Mouse (Mus musculus) brown adipose tissue, adult 24 weeks (tissue): ENCODE data around the gene Swt1. TPM values are rescaled to one million over a fixed set of nuclear protein-coding genes. Genes with fewer than 3 reads are reported as not detected.
"Not testable (repeated sequence)": the region's sequence is repeated elsewhere in the genome, so short reads cannot be mapped to it uniquely, and the experiment has no call there.

Source experiments
- H3K27ac ChIP-seq: fragments of 200-500 bp; replicated peaks from 2 replicates; pipeline ENCODE4 v1.5.1; 2012; ENCODE audit warnings: low read depth, mild to moderate bottlenecking, low read length
- H3K4me1 ChIP-seq: fragments of 200-500 bp; 2 replicates; pipeline ENCODE4 v1.6.1; 2012; ENCODE audit warnings: low read length, mixed read lengths; ENCODE audit not compliant: control insufficient read depth, insufficient read depth, insufficient read length
- H3K4me3 ChIP-seq: fragments of 200-500 bp; 2 replicates; pipeline ENCODE4 v1.5.1; 2012; ENCODE audit warnings: low read depth, mild to moderate bottlenecking, low read length, moderate library complexity; ENCODE audit not compliant: insufficient read depth
- polyA plus RNA-seq: library from polyadenylated mRNA; stranded (reverse); fragments of >200 nt; gene quantifications from 2 replicates; pipeline ENCODE4 v1.2.4, GENCODE M21; 2012; ENCODE audit not compliant: missing spikeins, insufficient read depth, insufficient read length

Swt1 gene
- 8.8 and 9.5 TPM in 2 replicates for polyA plus RNA-seq

DNA sequence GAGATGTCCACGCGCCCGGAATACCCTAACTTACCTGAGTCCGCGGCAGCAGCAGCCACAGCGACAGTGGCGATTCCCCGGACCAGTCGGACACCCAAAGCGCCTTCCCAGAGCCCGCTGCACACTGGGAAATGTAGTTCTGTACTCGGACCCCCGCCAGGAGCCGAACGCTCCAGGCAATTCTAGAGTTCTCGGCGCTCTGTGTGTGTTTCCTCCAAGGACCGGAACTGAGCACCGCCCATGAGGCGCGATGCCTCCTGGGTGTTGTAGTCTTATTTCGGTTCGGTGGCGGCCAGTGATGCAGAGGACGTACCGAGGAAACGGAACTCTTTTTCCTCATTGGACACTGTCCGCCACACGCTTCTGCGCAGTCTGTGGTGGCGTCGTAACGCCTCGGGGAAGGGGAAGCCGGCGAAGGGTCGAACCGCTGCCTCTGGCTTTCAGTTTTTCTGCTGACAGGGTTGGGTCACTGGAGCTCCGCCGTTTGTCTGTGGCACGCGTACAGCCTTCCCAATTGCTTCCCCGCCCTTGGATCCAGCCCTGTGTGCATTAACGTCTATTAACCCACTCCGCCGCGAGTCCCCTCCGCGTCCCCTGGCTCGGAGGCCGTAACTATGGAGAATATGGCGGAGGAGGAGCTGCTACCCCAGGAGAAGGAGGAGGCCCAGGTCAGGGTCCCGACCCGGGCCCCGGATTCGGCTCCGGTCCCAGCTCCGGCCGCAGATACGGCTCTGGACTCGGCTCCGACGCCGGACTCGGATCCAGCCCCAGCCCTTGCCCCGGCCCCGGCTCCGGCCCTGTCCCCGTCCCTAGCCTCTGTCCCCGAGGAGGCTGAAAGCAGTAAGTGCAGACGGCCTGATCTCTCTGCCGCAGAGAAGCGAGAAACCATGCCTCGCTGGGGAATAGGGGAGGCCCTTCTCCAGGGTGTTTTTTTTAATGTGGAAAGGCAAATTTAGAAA lies at the start of gene Swt1, which contains the start of gene Trmt1l:
Gene Swt1 (minus strand): TSS at position 193 of the 959 bp plus-strand sequence.
Gene Trmt1l (plus strand): TSS at position 280 of the 959 bp plus-strand sequence.
- Histone ChIP-seq H3K27ac (peak within 1 kb of the TSS; percentile 95), H3K4me1 (no peaks in the 10 kb centered on the region), H3K4me3 (peak within 1 kb of the TSS; percentile 87)

GRCm38 (mm10) chr1:151472386-151472785 lies 44.1 kb upstream of the Swt1 start:
- not testable (repeated sequence) for H3K4me1 ChIP-seq, H3K27ac ChIP-seq, H3K4me3 ChIP-seq

DNA sequence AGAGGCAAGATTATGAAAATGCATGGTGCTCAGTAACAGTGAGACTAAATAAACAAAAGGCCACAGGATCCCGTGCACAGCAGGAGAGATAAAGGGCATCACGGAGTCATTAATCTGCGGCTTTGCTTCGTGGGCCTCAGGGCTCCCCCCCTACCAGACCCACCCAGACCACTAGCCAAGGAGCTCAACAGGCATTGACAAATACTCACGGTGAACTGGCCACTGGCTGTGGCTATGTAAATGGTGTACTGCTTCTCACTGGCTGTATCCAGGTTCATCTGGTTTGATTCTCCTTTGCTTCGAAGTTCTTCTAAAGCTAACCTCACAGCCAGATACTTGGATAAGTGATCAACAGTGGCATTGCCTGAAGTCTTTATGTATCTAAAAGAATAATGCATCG lies 43.2 kb upstream of the Swt1 start:
- Histone ChIP-seq H3K4me1 (no peaks in the 10 kb centered on the region), H3K4me3 (no peak overlapping the region), H3K27ac (no peak overlapping the region)

GRCm38 (mm10) chr1:151466571-151466970 lies 38.3 kb upstream of the Swt1 start:
- H3K4me1 ChIP-seq: no peaks in the 10 kb centered on the region
- H3K27ac ChIP-seq: no peak overlapping the region
- no peak overlapping the region for H3K4me3 ChIP-seq

DNA sequence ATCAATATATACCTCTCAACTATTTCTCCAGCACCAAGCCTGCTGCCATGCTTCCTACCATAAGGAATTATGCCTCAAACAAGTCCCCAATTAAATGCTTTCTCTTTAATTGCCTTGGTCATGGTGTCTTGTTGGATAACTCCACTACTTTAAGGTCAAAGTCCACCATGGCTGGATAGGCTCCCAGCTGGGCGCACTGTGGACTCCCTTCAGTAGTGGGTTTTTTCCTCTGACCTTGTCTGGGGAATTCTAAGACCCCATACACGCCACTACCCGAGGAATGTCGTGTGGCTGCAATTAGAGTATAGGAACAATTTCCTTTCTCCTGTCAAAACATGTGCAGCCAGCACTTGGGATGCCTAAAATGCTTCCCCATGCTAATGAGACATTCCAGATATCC lies 36.7 kb upstream of the Swt1 start:
- no peak overlapping the region for H3K27ac ChIP-seq
- H3K4me3 ChIP-seq: no peak overlapping the region
- H3K4me1 ChIP-seq: no peaks in the 10 kb centered on the region

- H3K4me3 ChIP-seq: no peak overlapping the region
- no peak overlapping the region for H3K27ac ChIP-seq
- no peaks in the 10 kb centered on the region for H3K4me1 ChIP-seq
These were observed 33.0 kb upstream of the Swt1 start for GRCm38 (mm10) chr1:151461265-151461664.

GRCm38 (mm10) chr1:151457087-151457486 lies 28.8 kb upstream of the Swt1 start:
- no peaks in the 10 kb centered on the region for H3K4me1 ChIP-seq

GRCm38 (mm10) chr1:151451946-151452345 lies 23.7 kb upstream of the Swt1 start:
- no peak overlapping the region for H3K27ac ChIP-seq
- H3K4me1 ChIP-seq: no peaks in the 10 kb centered on the region
- H3K4me3 ChIP-seq: no peak overlapping the region

More at GRCm38 (mm10) chr1:151457087-151457486, 28.8 kb upstream of the Swt1 start:
- Histone ChIP-seq H3K4me3 (no peak overlapping the region), H3K27ac (no peak overlapping the region)

DNA sequence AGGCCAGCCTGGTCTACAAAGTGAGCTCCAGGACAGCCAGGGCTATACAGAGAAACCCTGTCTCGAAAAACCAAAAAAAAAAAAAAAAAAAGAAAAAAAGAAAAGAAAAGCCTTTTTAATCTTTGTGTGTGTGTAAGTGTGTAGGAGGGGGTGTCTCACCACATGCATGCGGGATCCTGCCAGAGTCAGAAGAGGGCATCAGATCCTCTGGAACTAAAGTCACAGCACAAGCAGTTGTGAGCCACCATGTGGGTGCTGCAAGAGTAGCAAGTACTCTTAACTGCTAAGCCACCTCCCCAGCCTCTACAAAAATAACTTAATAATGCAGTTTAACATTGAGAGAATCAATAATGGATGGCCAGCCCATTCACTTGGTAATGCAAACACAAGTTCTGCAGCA lies 22.6 kb upstream of the Swt1 start:
- H3K4me3 ChIP-seq: no peak overlapping the region
- H3K4me1 ChIP-seq: no peaks in the 10 kb centered on the region
- no peak overlapping the region for H3K27ac ChIP-seq

DNA sequence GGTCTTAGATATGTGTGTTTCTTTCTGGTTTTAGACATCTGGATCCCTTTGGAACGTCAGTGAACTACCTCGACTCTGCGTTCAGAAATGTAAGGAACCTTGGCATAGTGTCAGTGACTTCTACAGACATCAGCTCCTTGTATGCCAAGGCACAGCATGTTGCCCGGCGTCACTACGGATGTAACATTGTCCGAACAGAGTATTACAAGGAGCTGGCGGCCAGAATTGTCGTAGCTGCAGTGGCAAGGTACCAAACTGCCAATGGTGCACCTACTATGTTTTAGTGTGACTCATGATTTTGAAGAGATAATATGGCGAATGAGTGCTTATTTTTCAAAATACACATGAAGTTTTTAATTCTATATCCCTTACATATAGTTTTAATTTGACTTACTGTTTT lies 21.6 kb upstream of the Swt1 start:
- H3K27ac ChIP-seq: no peak overlapping the region
- H3K4me1 ChIP-seq: no peaks in the 10 kb centered on the region

GRCm38 (mm10) chr1:151435431-151435830 lies 7.2 kb upstream of the Swt1 start:
- H3K27ac ChIP-seq: no peak overlapping the region
- H3K4me3 ChIP-seq: no peak overlapping the region
- H3K4me1 ChIP-seq: no peaks in the 10 kb centered on the region

More for the DNA sequence above, 21.6 kb upstream of the Swt1 start:
- H3K4me3 ChIP-seq: no peak overlapping the region

DNA sequence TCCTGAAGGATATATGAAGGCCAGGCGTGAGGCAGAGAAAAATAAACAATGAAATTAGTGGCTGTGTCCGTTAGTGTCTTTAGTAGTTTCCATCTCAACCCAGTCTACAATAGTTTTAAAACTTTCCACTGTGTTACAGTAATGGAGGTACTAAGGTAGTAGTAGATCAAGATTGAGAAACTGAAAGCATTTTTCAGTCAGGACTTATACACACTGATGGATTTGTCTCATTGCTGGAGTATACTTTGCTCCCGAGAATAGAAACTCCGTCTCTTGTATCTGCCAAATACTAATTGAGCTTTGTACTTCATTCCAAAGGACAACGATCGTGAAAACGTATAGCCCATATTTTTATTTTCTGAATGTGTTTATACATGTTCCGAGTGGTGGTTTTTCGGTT lies 1.1 kb upstream of the Swt1 start:
- peak overlapping the region; percentile 95 for H3K27ac ChIP-seq
- no peaks in the 10 kb centered on the region for H3K4me1 ChIP-seq
- H3K4me3 ChIP-seq: peak overlapping the region; percentile 83

DNA sequence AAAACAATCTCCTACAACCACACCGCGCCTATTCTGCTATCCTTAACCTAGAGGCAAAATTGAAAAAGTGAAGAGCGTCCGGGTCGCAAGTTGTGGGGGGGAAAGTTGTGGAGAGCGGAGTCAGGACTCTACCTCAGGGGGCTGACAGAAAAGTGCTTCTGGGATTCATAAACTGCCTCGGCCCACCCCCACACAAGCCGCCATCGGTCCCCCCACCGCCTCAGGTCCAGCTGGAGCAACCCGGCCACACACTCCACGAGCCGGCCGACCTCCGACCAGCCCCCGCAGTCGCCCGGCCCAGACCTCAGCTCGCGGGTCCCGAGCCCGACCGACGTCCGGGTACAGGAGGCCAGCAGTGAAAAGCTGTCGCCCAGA lies 380 bp downstream of the Swt1 start:
- Histone ChIP-seq H3K4me3 (peak overlapping the region; percentile 87), H3K4me1 (no peaks in the 10 kb centered on the region), H3K27ac (peak overlapping the region; percentile 31)

GRCm38 (mm10) chr1:151426947-151427600 lies 1.2 kb downstream of the Swt1 start:
- peak overlapping the region; percentile 87 for H3K4me3 ChIP-seq
- H3K27ac ChIP-seq: 0 out of 2 replicates have a peak overlapping the region, but pooled peaks have one; percentile 3
- no peaks in the 10 kb centered on the region for H3K4me1 ChIP-seq

DNA sequence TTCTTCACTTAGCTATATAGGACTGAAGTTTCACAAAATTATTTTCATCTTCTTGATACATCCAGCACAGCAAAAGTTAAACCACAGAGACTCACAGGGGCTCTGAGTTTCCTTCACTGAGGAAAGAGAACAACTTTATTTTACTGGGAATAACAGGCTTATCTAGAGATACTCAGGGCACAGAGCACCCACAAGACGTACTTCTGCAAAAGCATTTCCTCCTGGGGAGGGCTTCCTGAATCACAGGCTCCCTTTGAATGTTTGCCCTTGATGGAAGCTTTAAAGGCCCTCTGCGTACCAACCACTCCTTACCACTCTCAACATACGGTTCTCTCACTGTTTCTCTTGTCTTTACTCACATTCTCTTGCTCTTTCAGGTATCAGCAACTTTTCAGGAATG lies 6.1 kb downstream of the Swt1 start:
- Histone ChIP-seq H3K4me1 (no peaks in the 10 kb centered on the region), H3K4me3 (no peak overlapping the region), H3K27ac (no peak overlapping the region)
